Mouse (Mus musculus): ENCODE results near the gene Btbd9. TPM values are rescaled to one million over a fixed set of nuclear protein-coding genes. Genes with fewer than 3 reads are reported as not detected.

Gene Btbd9
- polyA plus RNA-seq, 1 experiment = 21.0 TPM

DNA sequence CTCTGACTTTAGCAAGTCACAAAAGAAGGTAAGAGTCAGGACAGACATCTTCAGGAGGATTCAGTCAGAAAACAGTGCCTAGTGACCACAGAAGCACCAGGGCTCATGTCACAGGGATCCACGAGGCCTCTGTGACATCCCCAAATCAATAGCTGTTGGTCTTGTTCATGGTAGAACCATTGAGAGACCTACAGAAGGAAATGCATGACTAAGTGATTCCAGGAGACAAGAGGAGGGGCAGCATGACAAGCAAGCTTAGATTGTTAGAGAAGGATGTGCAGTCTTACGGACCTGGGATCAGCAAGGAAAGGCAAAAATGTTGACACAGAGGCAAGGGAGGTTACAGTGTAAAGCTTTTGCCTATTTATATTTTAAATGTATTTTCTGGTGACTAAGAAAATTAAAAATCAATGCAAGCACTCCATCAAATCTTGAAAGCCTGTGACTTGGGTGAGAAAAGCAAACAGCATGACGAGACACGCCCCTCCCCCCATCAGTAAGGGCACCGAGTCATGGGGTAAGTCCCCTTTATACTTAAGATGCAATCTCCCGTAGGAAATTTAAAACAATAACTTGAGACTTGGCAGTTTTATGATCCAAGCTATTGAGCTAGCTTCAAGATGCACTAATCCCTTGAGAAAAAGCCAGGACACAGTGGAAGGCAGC, 315.5 kb downstream of the Btbd9 start:
- Histone ChIP-seq H3K4me1 (ENCODE audit: control insufficient read depth, insufficient read depth, low read length) (no peaks in the 10 kb centered on the region; the same call in 1 of the 2 replicates), H3K27ac (ENCODE audit: control insufficient read depth, insufficient read depth, low read depth, low read length, poor library complexity) (no peak overlapping the region), H3K4me3 (replicated peaks; ENCODE audit: control insufficient read depth, low read depth, low read length) (no peak overlapping the region)
- TF ChIP-seq POLR2A (IDR thresholded peaks at IDR 0.05; ENCODE audit: borderline replicate concordance, control insufficient read depth, low read depth, low read length) = no peak
- TF ChIP-seq CTCF (IDR thresholded peaks at IDR 0.05; ENCODE audit: control insufficient read depth, insufficient read depth, low read length) = no peak
- 63% methylated on average over 6 of the region's 6 CpGs for WGBS

DNA sequence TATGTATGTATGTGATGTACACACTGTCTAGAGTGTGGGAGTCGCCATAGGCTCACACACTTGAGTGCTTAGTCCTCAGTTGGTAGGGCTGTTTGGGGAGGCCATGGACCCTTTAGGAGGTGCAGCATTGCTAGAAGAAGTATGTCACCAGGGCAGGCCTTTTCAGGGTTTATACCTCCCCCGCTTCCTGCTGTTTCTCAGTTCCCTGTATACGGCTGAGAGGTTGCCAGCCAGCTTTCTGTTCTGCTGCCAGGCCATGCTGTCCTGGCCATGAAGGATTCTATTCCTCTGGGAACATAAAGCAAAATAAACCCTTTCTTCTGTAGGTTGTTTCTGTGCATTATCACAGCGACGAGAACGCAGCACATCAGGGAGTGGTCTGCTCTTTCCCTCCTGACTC, 316.4 kb downstream of the Btbd9 start:
- TF ChIP-seq POLR2A (IDR thresholded peaks at IDR 0.05; ENCODE audit: borderline replicate concordance, control insufficient read depth, low read depth, low read length) (no peak), CTCF (IDR thresholded peaks at IDR 0.05; ENCODE audit: control insufficient read depth, insufficient read depth, low read length) (no peak)
- 78% methylated on average over 6 of the region's 6 CpGs for WGBS
- Histone ChIP-seq H3K4me3 (replicated peaks; ENCODE audit: control insufficient read depth, low read depth, low read length) (no peak overlapping the region), H3K27ac (ENCODE audit: control insufficient read depth, insufficient read depth, low read depth, low read length, poor library complexity) (no peak overlapping the region), H3K4me1 (ENCODE audit: control insufficient read depth, insufficient read depth, low read length) (no peaks in the 10 kb centered on the region; the same call in 1 of the 2 replicates)

DNA sequence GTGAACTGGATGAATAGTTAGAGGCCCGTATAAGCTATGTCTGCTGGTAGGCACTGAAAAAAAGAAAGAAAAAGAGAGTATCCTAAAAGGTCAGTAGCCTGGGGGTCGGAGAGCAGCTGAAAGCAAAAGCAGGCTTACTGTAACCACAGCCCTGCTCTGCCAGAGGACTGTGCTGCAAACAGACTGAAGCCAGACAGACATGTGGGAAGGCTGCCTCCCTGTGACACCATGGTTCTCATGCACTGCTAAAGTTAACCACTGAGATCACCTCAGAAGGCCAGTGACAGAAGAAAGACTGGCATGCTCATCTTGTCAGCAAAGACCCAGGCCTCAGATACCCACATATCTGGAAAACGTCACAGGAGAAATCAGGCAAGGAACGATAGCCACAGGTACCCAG, 317.8 kb downstream of the Btbd9 start:
- Histone ChIP-seq H3K4me3 (replicated peaks; ENCODE audit: control insufficient read depth, low read depth, low read length) (no peak overlapping the region), H3K4me1 (ENCODE audit: control insufficient read depth, insufficient read depth, low read length) (no peaks in the 10 kb centered on the region; the same call in 1 of the 2 replicates), H3K27ac (ENCODE audit: control insufficient read depth, insufficient read depth, low read depth, low read length, poor library complexity) (no peak overlapping the region)
- WGBS = 78% methylated on average over 4 of the region's 4 CpGs
- TF ChIP-seq POLR2A (IDR thresholded peaks at IDR 0.05; ENCODE audit: borderline replicate concordance, control insufficient read depth, low read depth, low read length) (no peak), CTCF (IDR thresholded peaks at IDR 0.05; ENCODE audit: control insufficient read depth, insufficient read depth, low read length) (no peak)

DNA sequence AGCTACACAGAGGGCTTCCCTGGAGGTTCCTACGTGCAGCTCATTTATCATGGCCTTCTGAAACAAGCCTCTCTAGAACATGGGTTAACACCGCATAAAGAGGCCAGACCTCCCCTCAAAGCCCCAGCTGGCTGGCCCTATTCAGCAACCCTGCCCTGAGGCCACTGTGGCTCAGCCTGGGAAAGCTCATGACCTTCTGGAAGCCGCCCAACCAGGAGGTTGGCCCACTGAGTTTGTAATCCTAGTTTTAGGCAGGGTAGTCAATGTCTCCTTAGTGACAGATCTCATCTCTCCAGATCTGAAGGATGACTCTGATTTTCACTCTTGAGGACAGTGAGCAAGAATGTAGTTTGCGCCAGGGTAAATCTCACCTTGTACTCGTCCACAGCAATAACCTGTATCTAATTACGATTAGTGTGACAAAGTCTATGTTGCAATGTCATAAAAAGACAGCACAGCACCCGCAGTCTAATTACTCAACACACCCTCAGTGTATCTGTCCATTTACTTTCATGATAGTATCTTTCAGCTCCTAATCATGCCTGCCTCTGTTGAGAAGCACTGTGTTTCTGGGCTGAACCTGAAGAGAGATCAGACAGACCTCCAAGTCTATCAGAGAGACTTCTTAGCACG, 320.2 kb downstream of the Btbd9 start:
- TF ChIP-seq POLR2A (IDR thresholded peaks at IDR 0.05; ENCODE audit: borderline replicate concordance, control insufficient read depth, low read depth, low read length) = no peak
- no peak for TF ChIP-seq CTCF (IDR thresholded peaks at IDR 0.05; ENCODE audit: control insufficient read depth, insufficient read depth, low read length)
- H3K4me1 ChIP-seq (ENCODE audit: control insufficient read depth, insufficient read depth, low read length) = no peaks in the 10 kb centered on the region
- 78% methylated on average over 8 of the region's 8 CpGs for WGBS
- H3K4me3 ChIP-seq (replicated peaks; ENCODE audit: control insufficient read depth, low read depth, low read length) = no peak overlapping the region
- no peak overlapping the region for H3K27ac ChIP-seq (ENCODE audit: control insufficient read depth, insufficient read depth, low read depth, low read length, poor library complexity)

DNA sequence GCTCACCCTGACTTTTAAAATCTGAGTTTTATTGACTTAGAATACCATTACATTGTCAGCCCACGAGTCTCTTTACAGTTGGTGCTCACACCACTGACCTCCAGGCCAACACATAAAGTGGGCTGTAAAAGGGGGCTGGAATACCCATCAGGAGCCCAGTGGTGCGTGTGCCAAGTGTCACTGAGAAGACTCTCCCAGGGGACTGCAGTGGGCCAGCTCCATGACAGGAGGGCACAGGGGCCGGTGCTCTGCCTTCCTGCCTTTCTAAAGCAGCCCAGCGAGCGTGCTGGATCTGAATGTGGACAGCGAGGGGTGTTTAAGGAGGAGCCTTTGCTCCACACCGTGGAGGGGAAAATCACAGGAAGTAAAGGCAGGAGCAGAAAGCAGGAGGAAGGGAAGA, 322.4 kb downstream of the Btbd9 start:
- TF ChIP-seq CTCF (IDR thresholded peaks at IDR 0.05; ENCODE audit: control insufficient read depth, insufficient read depth, low read length) (no peak), POLR2A (IDR thresholded peaks at IDR 0.05; ENCODE audit: borderline replicate concordance, control insufficient read depth, low read depth, low read length) (no peak)
- no peaks in the 10 kb centered on the region for H3K4me1 ChIP-seq (ENCODE audit: control insufficient read depth, insufficient read depth, low read length)
- no peak overlapping the region for H3K27ac ChIP-seq (ENCODE audit: control insufficient read depth, insufficient read depth, low read depth, low read length, poor library complexity)
- WGBS = 75% methylated on average over 7 of the region's 7 CpGs
- H3K4me3 ChIP-seq (replicated peaks; ENCODE audit: control insufficient read depth, low read depth, low read length) = no peak overlapping the region

DNA sequence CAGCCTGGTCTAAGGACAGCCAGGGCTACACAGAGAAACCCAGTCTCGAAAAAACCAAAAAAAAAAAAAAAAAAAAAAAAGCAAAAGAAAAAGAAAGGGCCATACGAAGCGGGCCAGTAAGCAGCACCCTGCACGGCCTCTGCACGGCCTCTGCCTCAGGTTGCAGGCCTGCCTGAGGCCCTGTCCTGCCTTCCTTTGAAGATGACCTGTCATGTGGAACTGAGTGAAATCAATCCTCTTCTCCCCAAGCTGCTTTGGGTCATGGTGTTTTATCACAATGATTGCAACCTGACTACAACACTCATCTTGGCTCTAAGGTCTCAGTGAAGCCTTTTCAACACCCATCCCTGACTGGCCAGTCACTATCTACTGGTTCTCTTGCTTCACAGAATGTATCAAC, 323.3 kb downstream of the Btbd9 start:
- no peak for TF ChIP-seq POLR2A (IDR thresholded peaks at IDR 0.05; ENCODE audit: borderline replicate concordance, control insufficient read depth, low read depth, low read length)
- no peak for TF ChIP-seq CTCF (IDR thresholded peaks at IDR 0.05; ENCODE audit: control insufficient read depth, insufficient read depth, low read length)
- Histone ChIP-seq H3K4me3 (replicated peaks; ENCODE audit: control insufficient read depth, low read depth, low read length) (no peak overlapping the region), H3K4me1 (ENCODE audit: control insufficient read depth, insufficient read depth, low read length) (no peaks in the 10 kb centered on the region), H3K27ac (ENCODE audit: control insufficient read depth, insufficient read depth, low read depth, low read length, poor library complexity) (no peak overlapping the region)
- WGBS = 87% methylated on average over 5 of the region's 5 CpGs

DNA sequence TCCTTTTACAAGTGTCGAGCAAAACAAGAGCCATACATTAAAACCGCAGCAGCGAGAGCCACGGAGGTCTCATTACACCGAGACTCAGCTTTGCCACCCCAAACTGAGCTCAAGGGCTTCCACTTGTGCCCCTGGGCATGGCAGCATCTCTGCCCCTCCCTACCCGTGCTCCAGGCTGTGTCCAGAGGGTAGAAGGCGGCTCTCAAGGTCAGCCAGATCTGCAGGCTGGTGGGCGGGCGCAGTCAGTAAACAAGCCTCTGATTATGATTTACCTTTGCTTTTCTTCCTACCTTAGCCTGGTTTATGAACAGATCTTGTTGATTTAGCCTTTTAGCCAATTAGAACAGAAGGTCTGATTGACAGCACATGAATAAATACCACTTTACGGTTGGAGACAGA, 331.0 kb downstream of the Btbd9 start:
- WGBS = 90% methylated on average over 10 of the region's 10 CpGs

DNA sequence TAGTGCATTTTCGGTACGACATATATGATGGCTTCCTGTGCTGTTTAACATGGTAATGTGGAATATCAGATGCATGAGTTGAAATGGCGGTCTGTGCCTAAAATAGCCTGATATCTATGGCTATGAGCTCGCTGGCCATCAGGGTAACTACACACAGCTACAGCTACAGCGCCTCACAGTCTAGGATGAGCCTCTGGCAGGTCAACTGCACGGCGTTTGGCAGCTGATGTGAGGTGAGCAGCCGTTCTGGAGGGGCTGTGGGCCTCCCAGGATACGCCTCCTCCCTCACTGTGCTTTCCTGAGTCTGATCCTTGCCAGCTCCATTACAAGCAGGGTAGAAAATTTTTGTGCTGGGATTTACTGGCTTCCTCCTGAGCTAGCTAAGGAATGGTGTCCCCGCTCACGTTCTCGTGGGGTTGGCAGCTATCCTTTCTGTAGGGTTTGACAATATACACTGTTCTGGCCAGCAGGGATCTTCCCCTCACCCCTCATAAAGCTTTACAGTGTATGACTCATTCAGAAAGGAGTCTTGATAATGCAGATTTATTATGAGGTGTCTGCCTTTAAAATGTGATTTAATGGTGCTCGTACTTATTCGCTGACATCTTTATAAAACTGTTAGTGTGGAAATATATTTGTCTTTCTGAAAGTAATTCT, 331.5 kb downstream of the Btbd9 start:
- no peak overlapping the region for H3K27ac ChIP-seq (ENCODE audit: control insufficient read depth, insufficient read depth, low read depth, low read length, poor library complexity)
- 85% methylated on average over 14 of the region's 14 CpGs for WGBS
- H3K4me3 ChIP-seq (replicated peaks; ENCODE audit: control insufficient read depth, low read depth, low read length) = no peak overlapping the region
- TF ChIP-seq POLR2A (IDR thresholded peaks at IDR 0.05; ENCODE audit: borderline replicate concordance, control insufficient read depth, low read depth, low read length) (no peak), CTCF (IDR thresholded peaks at IDR 0.05; ENCODE audit: control insufficient read depth, insufficient read depth, low read length) (no peak)
- no peaks in the 10 kb centered on the region for H3K4me1 ChIP-seq (ENCODE audit: control insufficient read depth, insufficient read depth, low read length)

More for the DNA sequence above, 331.0 kb downstream of the Btbd9 start:
- no peak for TF ChIP-seq CTCF (IDR thresholded peaks at IDR 0.05; ENCODE audit: control insufficient read depth, insufficient read depth, low read length)
- no peak for TF ChIP-seq POLR2A (IDR thresholded peaks at IDR 0.05; ENCODE audit: borderline replicate concordance, control insufficient read depth, low read depth, low read length)
- Histone ChIP-seq H3K27ac (ENCODE audit: control insufficient read depth, insufficient read depth, low read depth, low read length, poor library complexity) (no peak overlapping the region), H3K4me3 (replicated peaks; ENCODE audit: control insufficient read depth, low read depth, low read length) (no peak overlapping the region), H3K4me1 (ENCODE audit: control insufficient read depth, insufficient read depth, low read length) (no peaks in the 10 kb centered on the region)
